Mouse (Mus musculus) E14TG2a.4 (cell line): Measurements from ENCODE around the gene Scgb3a1.

Source experiments
- CTCF ChIP-seq: conservative IDR thresholded peaks from 2 replicates; pipeline ENCODE4 v1.5.1; 2014; ENCODE audit warnings: low read length
- NANOG ChIP-seq: IDR thresholded peaks from 2 replicates; pipeline ENCODE4 v1.6.1; 2014; ENCODE audit warnings: borderline replicate concordance, low read length, mixed read lengths

DNA sequence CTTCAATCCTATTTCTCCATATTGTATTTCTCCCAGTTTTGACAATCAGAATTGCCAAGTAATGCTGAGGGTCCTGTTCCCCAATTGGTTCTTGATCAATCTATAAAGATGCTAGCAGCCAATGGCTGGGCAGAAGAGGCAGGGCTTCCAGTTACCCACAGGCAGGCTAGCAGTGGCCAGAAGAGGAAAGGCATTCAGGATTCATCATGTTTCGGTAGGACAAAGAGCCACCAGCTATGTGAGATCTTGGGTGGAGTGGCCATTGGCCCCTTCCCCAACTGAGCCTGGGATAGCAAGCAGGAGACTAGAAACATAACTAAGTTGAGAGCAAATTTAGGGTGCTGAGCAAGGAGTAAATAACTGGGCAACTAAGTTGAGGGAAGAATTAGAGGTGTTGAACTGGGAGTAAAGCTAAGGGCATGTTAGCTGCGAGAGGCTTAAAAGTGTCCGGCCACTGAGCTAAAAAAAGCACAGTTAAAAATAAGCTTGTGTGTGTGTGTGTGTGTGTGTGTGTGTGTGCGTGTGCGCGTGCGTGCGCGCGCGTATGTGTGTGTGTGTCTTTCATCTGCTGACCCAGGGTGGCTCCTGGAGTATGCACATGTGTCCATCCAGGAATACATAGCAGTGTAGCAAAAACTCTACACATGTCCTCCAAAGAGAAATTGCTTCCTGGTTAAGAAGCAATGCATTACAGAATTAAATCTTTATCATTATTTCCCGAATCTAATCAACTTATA, 21.0 kb downstream of the Scgb3a1 start:
- no peak for TF ChIP-seq CTCF
- TF ChIP-seq NANOG, result no peak
